Mouse (Mus musculus) MEL (cell line): Measurements from ENCODE around the gene Cysrt1. TPM values are rescaled to one million over a fixed set of nuclear protein-coding genes. Genes with fewer than 3 reads are reported as not detected.

Experiments used
- DNase-seq: peaks from one replicate; pipeline ENCODE4 v3.0.0; 2011; ENCODE audit warnings: low read depth, low spot score
- H3K27ac ChIP-seq: 2 replicates; pipeline ENCODE4 v1.5.1; 2012; ENCODE audit warnings: low read depth, mild to moderate bottlenecking, control low read depth, low read length, moderate library complexity; ENCODE audit not compliant: control insufficient read depth
- H3K27me3 ChIP-seq, 2 experiments: fragments of 150-350 bp in 1 of 2; sonication (generic) in 1 of 2; 2 replicates each; pipeline ENCODE4 v1.6.1; 2012; ENCODE audit warnings: low read length in 2 of 2, mild to moderate bottlenecking in 2 of 2, improper control_type of control experiment in 1 of 2, moderate library complexity in 1 of 2; ENCODE audit not compliant: insufficient read depth in 2 of 2, control insufficient read depth in 1 of 2
- H3K36me3 ChIP-seq, 2 experiments: 2 replicates each; pipeline ENCODE4 v1.6.1; 2012 to 2014; ENCODE audit warnings: low read length in 2 of 2, improper control_type of control experiment in 1 of 2, inconsistent platforms in 1 of 2, mild to moderate bottlenecking in 1 of 2; ENCODE audit not compliant: insufficient read depth in 2 of 2, control insufficient read depth in 1 of 2
- H3K4me1 ChIP-seq, 2 experiments: fragments of 150-350 bp in 1 of 2; sonication (generic) in 1 of 2; 2 replicates each; pipeline ENCODE4 v1.6.1; 2012; ENCODE audit warnings: low read length in 2 of 2, improper control_type of control experiment in 1 of 2, mild to moderate bottlenecking in 1 of 2; ENCODE audit not compliant: insufficient read depth in 2 of 2, control insufficient read depth in 1 of 2
- H3K4me3 ChIP-seq, 2 experiments: fragments of 150-350 bp in 1 of 2; sonication (generic) in 1 of 2; 2 replicates each; pipeline ENCODE4 v1.5.1; 2012; ENCODE audit warnings: low read depth in 2 of 2, low read length in 2 of 2, mild to moderate bottlenecking in 2 of 2, moderate library complexity in 2 of 2, control low read depth in 1 of 2, improper control_type of control experiment in 1 of 2; ENCODE audit not compliant: control insufficient read depth in 1 of 2, insufficient read depth in 1 of 2
- H3K79me2 ChIP-seq: 2 replicates; pipeline ENCODE4 v1.6.1; 2012; ENCODE audit warnings: mild to moderate bottlenecking, low read length, moderate library complexity; ENCODE audit not compliant: control insufficient read depth, poor library complexity, insufficient read depth
- H3K9ac ChIP-seq: 2 replicates; pipeline ENCODE4 v1.6.1; 2012; ENCODE audit warnings: low read depth, mild to moderate bottlenecking, control low read depth, low read length, moderate library complexity; ENCODE audit not compliant: control insufficient read depth, poor library complexity, severe bottlenecking
- H3K9me3 ChIP-seq: fragments of 150-350 bp; sonication (generic); replicated peaks from 2 replicates; pipeline ENCODE4 v1.6.1; 2012; ENCODE audit warnings: mild to moderate bottlenecking, low read length, improper control_type of control experiment, moderate library complexity; ENCODE audit not compliant: insufficient read depth
- CHD2 ChIP-seq: IDR thresholded peaks from 2 replicates; pipeline ENCODE4 v1.6.1; 2011; ENCODE audit warnings: low read length, improper control_type of control experiment
- CTCF ChIP-seq, 3 experiments: IDR thresholded peaks in 2 of 3; conservative IDR thresholded peaks in 1 of 3; 2 replicates each; pipeline ENCODE4 v1.5.1; 2011 to 2012; ENCODE audit warnings: low read length in 3 of 3, low read depth in 2 of 3, mild to moderate bottlenecking in 2 of 3, improper control_type of control experiment in 1 of 3, inconsistent platforms in 1 of 3, mixed read lengths in 1 of 3, moderate library complexity in 1 of 3; ENCODE audit not compliant: control insufficient read depth in 1 of 3, insufficient read depth in 1 of 3, poor library complexity in 1 of 3, severe bottlenecking in 1 of 3
- E2F4 ChIP-seq: IDR thresholded peaks from 2 replicates; pipeline ENCODE4 v1.6.1; 2011; ENCODE audit warnings: low read depth, low read length, improper control_type of control experiment, borderline replicate concordance
- ETS1 ChIP-seq: IDR thresholded peaks from 2 replicates; pipeline ENCODE4 v1.6.1; 2012; ENCODE audit warnings: low read depth, mild to moderate bottlenecking, inconsistent platforms, low read length, improper control_type of control experiment, moderate library complexity
- GABPA ChIP-seq: IDR thresholded peaks from 2 replicates; pipeline ENCODE4 v1.6.1; 2012; ENCODE audit warnings: low read depth, mild to moderate bottlenecking, inconsistent platforms, low read length, improper control_type of control experiment, moderate library complexity
- GATA1 ChIP-seq: IDR thresholded peaks from 2 replicates; pipeline ENCODE4 v1.6.1; 2011; ENCODE audit warnings: low read depth, low read length, improper control_type of control experiment
- KAT2A ChIP-seq: conservative IDR thresholded peaks from 2 replicates; pipeline ENCODE4 v1.6.1; 2012; ENCODE audit warnings: low read depth, low read length, improper control_type of control experiment, inconsistent platforms
- MAX ChIP-seq: IDR thresholded peaks from 2 replicates; pipeline ENCODE4 v1.6.1; 2011; ENCODE audit warnings: low read length, improper control_type of control experiment
- MEF2A ChIP-seq: IDR thresholded peaks from 2 replicates; pipeline ENCODE4 v1.6.1; 2014; ENCODE audit warnings: low read depth, mild to moderate bottlenecking, inconsistent platforms, low read length, improper control_type of control experiment; ENCODE audit not compliant: poor library complexity, insufficient replicate concordance, severe bottlenecking; ENCODE audit errors: extremely low read depth
- MYC ChIP-seq: IDR thresholded peaks from 2 replicates; pipeline ENCODE4 v1.6.1; 2011; ENCODE audit warnings: low read depth, mild to moderate bottlenecking, low read length, improper control_type of control experiment, moderate library complexity
- POLR2AphosphoS2 ChIP-seq: IDR thresholded peaks from 2 replicates; pipeline ENCODE4 v1.6.1; 2011; ENCODE audit warnings: low read length, improper control_type of control experiment
- POLR2AphosphoS5 ChIP-seq: IDR thresholded peaks from 2 replicates; pipeline ENCODE4 v1.6.1; 2012; ENCODE audit warnings: low read depth, borderline replicate concordance, mild to moderate bottlenecking, inconsistent platforms, low read length, moderate library complexity, mixed read lengths
- RAD21 ChIP-seq: IDR thresholded peaks from 2 replicates; pipeline ENCODE4 v1.6.1; 2011; ENCODE audit warnings: mild to moderate bottlenecking, low read depth, low read length, improper control_type of control experiment
- SMC3 ChIP-seq: IDR thresholded peaks from 2 replicates; pipeline ENCODE4 v1.6.1; 2011; ENCODE audit warnings: low read depth, low read length, improper control_type of control experiment
- TAL1 ChIP-seq: IDR thresholded peaks from 2 replicates; pipeline ENCODE4 v1.6.1; 2012; ENCODE audit warnings: mild to moderate bottlenecking, inconsistent platforms, low read length, moderate library complexity, mixed read lengths
- UBTF ChIP-seq: IDR thresholded peaks from 2 replicates; pipeline ENCODE4 v1.6.1; 2012; ENCODE audit warnings: low read depth, mild to moderate bottlenecking, inconsistent platforms, low read length, improper control_type of control experiment, moderate library complexity, borderline replicate concordance; ENCODE audit not compliant: insufficient read depth
- USF1 ChIP-seq: IDR thresholded peaks from 2 replicates; pipeline ENCODE4 v1.6.1; 2014; ENCODE audit warnings: low read depth, mild to moderate bottlenecking, inconsistent platforms, low read length, improper control_type of control experiment, moderate library complexity
- USF2 ChIP-seq, 2 experiments: IDR thresholded peaks; 2 replicates each; pipeline ENCODE4 v1.6.1; 2011 to 2012; ENCODE audit warnings: improper control_type of control experiment in 2 of 2, low read length in 2 of 2, borderline replicate concordance in 1 of 2, inconsistent platforms in 1 of 2, low read depth in 1 of 2, mild to moderate bottlenecking in 1 of 2; ENCODE audit not compliant: insufficient read depth in 1 of 2
- ZKSCAN1 ChIP-seq: IDR thresholded peaks from 2 replicates; pipeline ENCODE4 v1.6.1; 2012; ENCODE audit warnings: low read depth, mild to moderate bottlenecking, inconsistent platforms, low read length, improper control_type of control experiment, moderate library complexity
- ZMIZ1 ChIP-seq: IDR thresholded peaks from 2 replicates; pipeline ENCODE4 v1.6.1; 2012; ENCODE audit warnings: low read depth, mild to moderate bottlenecking, inconsistent platforms, low read length, improper control_type of control experiment, moderate library complexity
- ZNF384 ChIP-seq: IDR thresholded peaks from 2 replicates; pipeline ENCODE4 v1.6.1; 2012; ENCODE audit warnings: low read depth, mild to moderate bottlenecking, inconsistent platforms, low read length, improper control_type of control experiment
- polyA plus RNA-seq, 2 experiments: library from polyadenylated mRNA; stranded (reverse) in 1 of 2; unstranded in 1 of 2; fragments of >175 nt in 1 of 2; fragments of >200 nt in 1 of 2; gene quantifications; 2 replicates each; pipeline versions ENCODE4 v1.2.1 to v1.2.4; 2012; ENCODE audit warnings: low replicate concordance in 2 of 2, low read depth in 1 of 2; ENCODE audit not compliant: insufficient read length in 2 of 2, insufficient read depth in 1 of 2, missing spikeins in 1 of 2
- total RNA-seq: library from RNA; depleted of rRNA; stranded (reverse); fragments of 300-350 nt; gene quantifications from 2 replicates; pipeline ENCODE4 v1.2.3, GENCODE M21; 2012

The Cysrt1 gene
- total and polyA plus RNA-seq, 3 experiments, result 0.15 to 0.19 TPM; not detected in 1

GRCm38 (mm10) chr2:25229582-25229981 lies 12.7 kb downstream of the Cysrt1 start:
- Histone ChIP-seq H3K36me3 (peaks cover 0 to 14% of the 10 kb centered on the region in 2 experiments; a peak in 2 of 4 replicates), H3K9ac (no peak overlapping the region), H3K27ac (no peak overlapping the region), H3K79me2 (peaks cover 4% of the 10 kb centered on the region; the same call in 1 of the 2 replicates), H3K9me3 (no peaks in the 10 kb centered on the region), H3K4me3 (no peak overlapping the region), H3K4me1 (peaks cover 12 to 35% of the 10 kb centered on the region in 2 experiments), H3K27me3 (no peaks in the 10 kb centered on the region)
- DNase-seq, result no peak
- TF ChIP-seq MEF2A, result no peak
- no peak for TF ChIP-seq USF2 (IDR thresholded peaks at IDR 0.05; ENCODE audit: borderline replicate concordance in 1 of 2, insufficient read depth in 1 of 2, low read depth in 1 of 2, low read length in 2 of 2)
- TF ChIP-seq USF1, result no peak
- no peak for TF ChIP-seq ZNF384
- TF ChIP-seq ZMIZ1, result no peak
- no peak for TF ChIP-seq UBTF
- TF ChIP-seq POLR2AphosphoS5, result no peak
- TF ChIP-seq E2F4, result no peak
- TF ChIP-seq MAX, result no peak
- TF ChIP-seq RAD21, result no peak
- no peak for TF ChIP-seq CTCF (IDR thresholded peaks at IDR 0.05 in 2 of 3, conservative IDR thresholded peaks at IDR 0.05 in 1 of 3; ENCODE audit: control insufficient read depth in 1 of 3, insufficient read depth in 1 of 3, low read depth in 2 of 3, low read length in 3 of 3, poor library complexity in 1 of 3, severe bottlenecking in 1 of 3)
- TF ChIP-seq KAT2A, result no peak
- TF ChIP-seq POLR2AphosphoS2, result no peak
- TF ChIP-seq GATA1, result no peak
- no peak for TF ChIP-seq ZKSCAN1
- TF ChIP-seq TAL1, result no peak
- TF ChIP-seq ETS1, result no peak

- Histone ChIP-seq H3K9me3 (no peaks in the 10 kb centered on the region), H3K4me1 (peaks cover 12 to 31% of the 10 kb centered on the region in 2 experiments; a peak in 3 of 4 replicates), H3K27ac (peak overlapping the region; percentile 12), H3K27me3 (no peaks in the 10 kb centered on the region), H3K9ac (peak overlapping the region; percentile 49), H3K79me2 (peaks cover 7% of the 10 kb centered on the region), H3K4me3 (peak overlapping the region; percentile 3 to 50; a peak in 3 of 4 replicates), H3K36me3 (peaks cover 0 to 14% of the 10 kb centered on the region in 2 experiments; a peak in 2 of 4 replicates)
- TF ChIP-seq TAL1, result no peak
- no peak for TF ChIP-seq POLR2AphosphoS2
- TF ChIP-seq MYC, result no peak
- no peak for TF ChIP-seq POLR2AphosphoS5
- no peak for TF ChIP-seq GABPA
- TF ChIP-seq SMC3, result no peak
- TF ChIP-seq CHD2, result no peak
- DNase-seq, result no peak
Observed at GRCm38 (mm10) chr2:25228995-25229530, 13.2 kb downstream of the Cysrt1 start.
